Mouse (Mus musculus) ES-Bruce4 (cell line): Measurements from ENCODE around the gene Masp1.

Source experiments
- CTCF ChIP-seq: IDR thresholded peaks from one replicate; pipeline ENCODE4 v1.8.1; 2011; ENCODE audit warnings: low read depth, low read length
- EP300 ChIP-seq: IDR thresholded peaks from 2 replicates; pipeline ENCODE4 v1.6.1; 2011; ENCODE audit warnings: low read depth, low read length; ENCODE audit not compliant: insufficient read depth
- POLR2A ChIP-seq: IDR thresholded peaks from one replicate; pipeline ENCODE4 v1.8.1; 2011; ENCODE audit warnings: low read length; ENCODE audit not compliant: insufficient read depth

GRCm38 (mm10) chr16:23476598-23476997 lies 44.0 kb downstream of the Masp1 start:
- TF ChIP-seq POLR2A (no peak), CTCF (no peak), EP300 (no peak)
